Mouse (Mus musculus) left cerebral cortex, adult 18-20 months (tissue): ENCODE measurements around the gene Acd. TPM values are rescaled to one million over a fixed set of nuclear protein-coding genes. Genes with fewer than 3 reads are reported as not detected.

Source experiments
- DNase-seq, 2 experiments: peaks; one replicate each; pipeline ENCODE4 v3.0.0; 2021 to 2022; ENCODE audit warnings: low spot score in 2 of 2, mixed read lengths in 1 of 2
- long read RNA-seq, 2 experiments: library from polyadenylated mRNA; stranded (forward); transcript quantifications; one replicate each; pipeline ENCODE4 v2.0.0; 2021
- total RNA-seq, 2 experiments: library from RNA; stranded (reverse); gene quantifications; 2 replicates each; pipeline ENCODE4 v1.2.3; 2021

Gene Acd
- total RNA-seq, result 10 to 100 TPM; 53.7 to 57.3 TPM
- long read RNA-seq, experiment 1, transcript Acd-201 (11 exons, 3,154 nt), result major isoform, 44 of 88 reads
- long read RNA-seq, experiment 1, partial matches to known transcripts, result 19 of 88 reads
- long read RNA-seq, experiment 1, other reads (novel, unspliced or antisense), result 25 of 88 reads
- long read RNA-seq, experiment 2, transcript Acd-201 (11 exons, 3,154 nt), result major isoform, 30 of 61 reads
- long read RNA-seq, experiment 2, partial matches to known transcripts, result 8 of 61 reads
- long read RNA-seq, experiment 2, other reads (novel, unspliced or antisense), result 23 of 61 reads

GRCm38 (mm10) chr8:105700966-105701824 is at the start of gene Acd, which contains the start of gene Pard6a:
TSS of gene Acd (minus strand) at chr8:105701102.
TSS of gene Pard6a (plus strand) at chr8:105701148.
- DNase-seq, result peak; percentile 94 to 95

- peak; percentile 18 for DNase-seq
Observed at GRCm38 (mm10) chr8:105750606-105751005, 49.7 kb upstream of the Acd start.

- no peak for DNase-seq
Observed at GRCm38 (mm10) chr8:105743301-105743700, 42.4 kb upstream of the Acd start.

GRCm38 (mm10) chr8:105739216-105739615 is 38.3 kb upstream of the Acd start:
- no peak for DNase-seq

GRCm38 (mm10) chr8:105732186-105732585 is 31.3 kb upstream of the Acd start:
- no peak for DNase-seq

GRCm38 (mm10) chr8:105727397-105728124 is 26.7 kb upstream of the Acd start:
- DNase-seq, result no peak

- no peak for DNase-seq
Observed at GRCm38 (mm10) chr8:105725726-105726125, 24.8 kb upstream of the Acd start.

GRCm38 (mm10) chr8:105722861-105723260 is 22.0 kb upstream of the Acd start:
- DNase-seq, result no peak

- no peak for DNase-seq
Observed at GRCm38 (mm10) chr8:105719637-105720036, 18.7 kb upstream of the Acd start.

GRCm38 (mm10) chr8:105716302-105716945 is 15.5 kb upstream of the Acd start:
- DNase-seq, result no peak

- DNase-seq, result no peak
Observed at GRCm38 (mm10) chr8:105715042-105715441, 14.1 kb upstream of the Acd start.

GRCm38 (mm10) chr8:105714139-105714538 is 13.2 kb upstream of the Acd start:
- peak; percentile 78 to 88 for DNase-seq

- no peak for DNase-seq
Observed at GRCm38 (mm10) chr8:105712286-105712685, 11.4 kb upstream of the Acd start.

GRCm38 (mm10) chr8:105709317-105709716 is 8.4 kb upstream of the Acd start:
- no peak for DNase-seq

GRCm38 (mm10) chr8:105708675-105709074 is 7.8 kb upstream of the Acd start:
- DNase-seq, result no peak

- DNase-seq, result peak; percentile 84 to 86
Observed at GRCm38 (mm10) chr8:105707498-105708403, 6.8 kb upstream of the Acd start, which contains the start of the genes 4933405L10Rik and Enkd1. TSS of gene 4933405L10Rik (plus strand) at chr8:105707655. TSS of gene Enkd1 (minus strand) at chr8:105708210.

- DNase-seq, result no peak
Observed at GRCm38 (mm10) chr8:105706426-105706825, 5.5 kb upstream of the Acd start.

GRCm38 (mm10) chr8:105704955-105705354 is 4.1 kb upstream of the Acd start:
- DNase-seq, result no peak

- DNase-seq, result no peak
Observed at GRCm38 (mm10) chr8:105704146-105704812, 3.4 kb upstream of the Acd start.
